Mouse (Mus musculus): Measurements from ENCODE around the gene Pard6b. TPM values are rescaled to one million over a fixed set of nuclear protein-coding genes. Genes with fewer than 3 reads are reported as not detected.
A peak's percentile ranks its signal among the peaks of the same experiment; 100 is the strongest.
"Not testable (repeated sequence)": the region's sequence is repeated elsewhere in the genome, so short reads cannot be mapped to it uniquely, and the experiment has no call there.

Pard6b gene
- polyA plus RNA-seq, 1 experiment from 2014 or later, result 8.0 TPM

DNA sequence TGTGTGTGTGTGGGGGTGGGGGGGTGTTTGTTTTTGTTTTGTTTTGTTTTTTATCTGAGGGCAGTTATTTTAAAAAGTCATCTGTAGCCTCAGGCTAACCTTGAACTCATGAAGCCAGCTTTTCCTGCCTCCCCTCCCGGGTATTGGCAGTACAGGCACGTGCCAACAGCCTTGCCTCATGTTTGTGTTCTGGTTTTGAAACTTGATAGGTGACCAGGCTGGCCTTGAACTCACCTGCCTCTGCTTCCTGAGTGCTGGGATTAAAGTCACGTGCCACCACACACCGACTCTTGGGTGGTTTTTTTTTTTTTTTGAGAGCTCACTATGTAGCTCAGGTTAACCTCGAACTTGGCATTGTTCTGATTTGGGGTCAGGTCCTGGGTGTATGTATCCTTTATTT, 21.0 kb downstream of the Pard6b start:
- Histone ChIP-seq H3K36me3 (ENCODE audit: control insufficient read depth, insufficient read depth, low read length) (peaks cover 8% of the 10 kb centered on the region), H3K9me3 (ENCODE audit: control insufficient read depth, low read length) (no peaks in the 10 kb centered on the region), H3K27me3 (ENCODE audit: control insufficient read depth, insufficient read depth, low read length) (no peaks in the 10 kb centered on the region), H3K4me2 (no peak overlapping the region), H3K4me3 (ENCODE audit: low read depth, low read length) (no peak overlapping the region), H3K9ac (ENCODE audit: low read length) (no peak overlapping the region), H3K4me1 (ENCODE audit: control insufficient read depth, insufficient read depth, low read length) (no peaks in the 10 kb centered on the region), H3K27ac (ENCODE audit: low read depth, low read length) (no peak overlapping the region)
- 95% methylated on average over 5 of the region's 5 CpGs for WGBS
- DNase-seq (ENCODE audit: low spot score, missing footprints) (no peak), ATAC-seq (ENCODE audit: low FRiP score) (no peak)

DNA sequence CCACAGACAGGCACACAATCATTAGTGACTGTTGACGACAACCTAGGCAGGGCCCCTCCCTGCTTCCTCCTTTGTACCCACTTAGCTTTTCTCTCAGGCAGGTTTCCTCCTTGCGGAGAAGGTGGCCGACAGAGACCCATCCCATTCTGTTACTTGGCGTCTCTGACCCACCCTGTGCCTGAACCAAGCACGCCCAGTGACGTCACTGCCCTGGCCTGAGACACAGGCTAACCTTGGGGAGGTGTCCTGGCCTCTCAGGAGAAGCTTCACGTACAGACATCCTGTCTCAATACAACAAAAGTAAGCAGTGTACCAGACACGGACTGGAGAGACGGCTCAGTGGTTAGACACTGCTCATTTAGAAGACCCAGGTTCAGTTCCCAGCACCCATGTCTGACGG, 22.5 kb downstream of the Pard6b start:
- Histone ChIP-seq H3K9me3 (ENCODE audit: control insufficient read depth, low read length) (no peaks in the 10 kb centered on the region), H3K27me3 (ENCODE audit: control insufficient read depth, insufficient read depth, low read length) (no peaks in the 10 kb centered on the region), H3K36me3 (ENCODE audit: control insufficient read depth, insufficient read depth, low read length) (peaks cover 8% of the 10 kb centered on the region), H3K4me1 (ENCODE audit: control insufficient read depth, insufficient read depth, low read length) (no peaks in the 10 kb centered on the region), H3K4me3 (ENCODE audit: low read depth, low read length) (no peak overlapping the region), H3K27ac (ENCODE audit: low read depth, low read length) (no peak overlapping the region), H3K4me2 (no peak overlapping the region), H3K9ac (ENCODE audit: low read length) (no peak overlapping the region)
- DNase-seq (ENCODE audit: low spot score, missing footprints), result no peak
- WGBS, result 93% methylated on average over 10 of the region's 10 CpGs
- ATAC-seq (ENCODE audit: low FRiP score), result no peak

DNA sequence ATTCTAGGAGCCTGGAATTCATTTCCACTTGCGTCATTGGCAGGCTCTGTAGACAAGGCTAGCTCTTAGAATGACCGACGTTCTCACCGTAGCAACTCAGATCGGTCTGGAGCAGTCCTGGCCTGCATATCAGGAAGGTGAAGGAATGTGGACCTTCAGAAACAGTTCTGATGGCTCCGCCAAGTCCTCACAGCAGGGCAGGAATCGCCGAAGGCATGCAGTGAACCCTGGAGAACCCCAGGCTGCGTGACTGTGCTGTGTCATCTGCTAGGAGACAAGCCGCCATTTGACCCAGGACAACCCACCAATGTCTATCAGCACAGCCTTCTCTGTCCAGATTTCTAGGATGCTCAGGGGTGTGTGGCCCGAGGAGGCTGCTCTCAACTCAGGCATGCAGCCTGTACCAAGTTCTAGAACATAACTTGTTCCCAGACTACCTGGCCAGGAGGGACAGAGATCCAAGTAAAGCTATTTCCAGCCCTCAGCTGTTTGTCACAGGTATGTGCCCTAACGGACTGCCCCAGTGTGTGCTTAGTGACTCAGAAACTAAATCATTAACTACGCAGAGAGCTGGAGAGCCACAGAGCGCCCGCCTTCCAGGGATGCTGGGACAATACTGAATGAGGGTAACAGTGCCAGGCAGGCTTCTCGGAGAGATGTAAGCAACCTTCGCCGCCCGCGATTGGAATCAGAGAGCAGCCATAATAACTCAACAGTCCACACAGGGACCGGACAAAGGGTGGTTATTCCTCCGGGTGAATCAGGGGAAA, 23.8 kb downstream of the Pard6b start:
- H3K36me3 ChIP-seq (ENCODE audit: control insufficient read depth, insufficient read depth, low read length), result no peaks in the 10 kb centered on the region
- no peaks in the 10 kb centered on the region for H3K9me3 ChIP-seq (ENCODE audit: control insufficient read depth, low read length)
- no peaks in the 10 kb centered on the region for H3K4me1 ChIP-seq (ENCODE audit: control insufficient read depth, insufficient read depth, low read length)
- 84% methylated on average over 22 of the region's 22 CpGs for WGBS
- ATAC-seq (ENCODE audit: low FRiP score), result no peak
- no peak overlapping the region for H3K27ac ChIP-seq (ENCODE audit: low read depth, low read length)
- H3K4me3 ChIP-seq (ENCODE audit: low read depth, low read length), result no peak overlapping the region
- DNase-seq (ENCODE audit: low spot score, missing footprints), result no peak
- H3K27me3 ChIP-seq (ENCODE audit: control insufficient read depth, insufficient read depth, low read length), result no peaks in the 10 kb centered on the region
- no peak overlapping the region for H3K9ac ChIP-seq (ENCODE audit: low read length)
- no peak overlapping the region for H3K4me2 ChIP-seq

DNA sequence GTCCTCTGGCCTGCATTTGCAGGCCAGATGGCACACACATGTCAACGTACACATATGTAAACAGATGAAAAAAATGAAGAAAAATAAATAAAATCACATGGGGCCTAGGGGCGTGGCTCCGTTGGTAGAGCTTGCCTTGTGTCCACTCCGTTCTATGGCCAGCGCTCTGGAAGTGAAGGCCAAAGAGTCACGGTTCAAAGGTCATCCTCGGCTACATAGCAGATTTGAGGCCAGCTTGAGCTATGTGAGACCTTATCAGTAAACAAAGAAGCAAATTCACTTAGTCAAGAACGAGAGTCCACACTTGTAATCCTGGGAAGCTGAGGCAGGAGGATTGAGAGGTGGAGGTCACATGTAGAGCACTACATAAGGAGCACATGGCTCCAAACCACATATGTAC, 24.5 kb downstream of the Pard6b start:
- WGBS, result 80% methylated on average over 8 of the region's 8 CpGs
- no peak overlapping the region for H3K27ac ChIP-seq (ENCODE audit: low read depth, low read length)
- no peaks in the 10 kb centered on the region for H3K36me3 ChIP-seq (ENCODE audit: control insufficient read depth, insufficient read depth, low read length)
- ATAC-seq (ENCODE audit: low FRiP score) (no peak), DNase-seq (ENCODE audit: low spot score, missing footprints) (no peak)
- no peaks in the 10 kb centered on the region for H3K27me3 ChIP-seq (ENCODE audit: control insufficient read depth, insufficient read depth, low read length)
- no peak overlapping the region for H3K4me2 ChIP-seq
- H3K4me1 ChIP-seq (ENCODE audit: control insufficient read depth, insufficient read depth, low read length), result no peaks in the 10 kb centered on the region
- H3K9ac ChIP-seq (ENCODE audit: low read length), result no peak overlapping the region
- H3K4me3 ChIP-seq (ENCODE audit: low read depth, low read length), result no peak overlapping the region
- H3K9me3 ChIP-seq (ENCODE audit: control insufficient read depth, low read length), result no peaks in the 10 kb centered on the region

DNA sequence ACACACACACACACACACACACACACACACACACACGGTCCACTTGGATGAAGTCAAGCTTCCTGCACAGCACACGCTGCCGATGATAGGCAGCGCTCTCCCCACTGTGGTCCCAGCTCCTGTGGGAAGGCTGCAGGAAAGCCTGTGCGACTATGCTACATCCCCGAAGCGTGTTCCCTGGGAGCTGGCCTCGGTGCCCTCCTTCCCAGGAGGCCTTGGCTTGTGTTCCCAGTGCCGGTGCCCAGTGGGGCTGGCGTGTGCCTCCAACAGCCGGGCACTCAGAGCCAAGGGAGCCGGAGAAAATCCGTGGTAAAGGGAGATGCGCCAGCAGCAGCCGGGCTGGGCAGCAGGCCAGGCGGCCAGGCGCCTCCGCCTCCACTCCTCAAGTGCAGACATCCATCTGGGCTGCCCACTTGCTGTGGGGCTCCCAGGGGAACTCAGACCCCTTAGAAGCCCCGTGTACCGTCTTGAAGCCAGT, 25.9 kb downstream of the Pard6b start:
- H3K9ac ChIP-seq (ENCODE audit: low read length), result no peak overlapping the region
- no peak for DNase-seq (ENCODE audit: low spot score, missing footprints)

DNA sequence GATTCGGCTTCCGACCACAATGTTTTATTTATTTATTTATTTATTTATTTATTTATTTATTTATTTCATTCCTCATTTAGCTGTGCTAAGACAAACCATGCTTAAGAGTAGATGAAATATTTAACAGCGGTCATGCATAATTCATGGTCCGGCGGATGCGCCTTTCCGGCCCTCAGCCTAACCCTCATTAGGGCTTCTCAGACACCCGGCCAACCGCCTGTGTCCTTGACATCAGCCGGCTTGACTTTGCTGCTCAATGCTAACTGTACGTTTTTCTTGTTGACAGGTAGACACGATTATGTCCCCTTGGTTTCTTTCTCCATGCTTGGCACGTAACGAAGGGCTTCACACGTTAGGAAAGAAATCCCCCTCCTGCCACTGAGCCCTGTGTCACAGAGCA, 26.6 kb downstream of the Pard6b start:
- H3K4me1 ChIP-seq (ENCODE audit: control insufficient read depth, insufficient read depth, low read length), result no peaks in the 10 kb centered on the region
- no peak; the same call in 1 of the 2 replicates for ATAC-seq (ENCODE audit: low FRiP score)
- H3K27ac ChIP-seq (ENCODE audit: low read depth, low read length), result no peak overlapping the region
- H3K36me3 ChIP-seq (ENCODE audit: control insufficient read depth, insufficient read depth, low read length), result no peaks in the 10 kb centered on the region
- no peak overlapping the region for H3K9ac ChIP-seq (ENCODE audit: low read length)
- H3K9me3 ChIP-seq (ENCODE audit: control insufficient read depth, low read length), result no peaks in the 10 kb centered on the region
- no peaks in the 10 kb centered on the region for H3K27me3 ChIP-seq (ENCODE audit: control insufficient read depth, insufficient read depth, low read length)
- H3K4me2 ChIP-seq, result no peak overlapping the region
- no peak overlapping the region for H3K4me3 ChIP-seq (ENCODE audit: low read depth, low read length)
- WGBS, result 82% methylated on average over 15 of the region's 15 CpGs
- no peak for DNase-seq (ENCODE audit: low spot score, missing footprints)

More for the DNA sequence above, 25.9 kb downstream of the Pard6b start:
- 78% methylated on average over 20 of the region's 20 CpGs for WGBS
- H3K4me2 ChIP-seq, result no peak overlapping the region
- no peaks in the 10 kb centered on the region for H3K9me3 ChIP-seq (ENCODE audit: control insufficient read depth, low read length)
- H3K27me3 ChIP-seq (ENCODE audit: control insufficient read depth, insufficient read depth, low read length), result no peaks in the 10 kb centered on the region
- H3K36me3 ChIP-seq (ENCODE audit: control insufficient read depth, insufficient read depth, low read length), result no peaks in the 10 kb centered on the region
- no peak; the same call in 1 of the 2 replicates for ATAC-seq (ENCODE audit: low FRiP score)
- no peak overlapping the region for H3K27ac ChIP-seq (ENCODE audit: low read depth, low read length)
- H3K4me1 ChIP-seq (ENCODE audit: control insufficient read depth, insufficient read depth, low read length), result no peaks in the 10 kb centered on the region
- H3K4me3 ChIP-seq (ENCODE audit: low read depth, low read length), result no peak overlapping the region

DNA sequence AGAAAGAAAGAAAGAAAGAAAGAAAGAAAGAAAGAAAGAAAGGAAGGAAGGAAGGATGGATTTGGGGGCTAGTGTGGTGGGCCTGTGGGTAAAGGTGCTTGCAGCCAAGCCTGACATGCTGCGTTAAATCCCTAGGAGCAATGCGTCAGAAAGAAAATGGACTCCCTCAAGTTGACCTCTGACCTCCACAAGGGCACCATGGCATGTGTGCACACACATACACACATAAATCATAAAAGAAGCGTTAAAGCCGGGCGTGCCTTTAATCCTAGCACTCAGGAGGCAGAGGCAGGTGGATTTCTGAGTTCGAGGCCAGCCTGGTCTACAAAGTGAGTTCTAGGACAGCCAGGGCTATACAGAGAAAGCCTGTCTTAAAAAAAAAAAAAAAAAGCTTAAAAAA, 27.1 kb downstream of the Pard6b start:
- not testable (repeated sequence) for H3K4me3 ChIP-seq (ENCODE audit: low read depth, low read length); H3K4me2 ChIP-seq; H3K9me3 ChIP-seq (ENCODE audit: control insufficient read depth, low read length); DNase-seq (ENCODE audit: low spot score, missing footprints); H3K9ac ChIP-seq (ENCODE audit: low read length); H3K4me1 ChIP-seq (ENCODE audit: control insufficient read depth, insufficient read depth, low read length); H3K36me3 ChIP-seq (ENCODE audit: control insufficient read depth, insufficient read depth, low read length); H3K27ac ChIP-seq (ENCODE audit: low read depth, low read length); H3K27me3 ChIP-seq (ENCODE audit: control insufficient read depth, insufficient read depth, low read length); ATAC-seq (ENCODE audit: low FRiP score)
- 82% methylated on average over 6 of the region's 6 CpGs for WGBS

DNA sequence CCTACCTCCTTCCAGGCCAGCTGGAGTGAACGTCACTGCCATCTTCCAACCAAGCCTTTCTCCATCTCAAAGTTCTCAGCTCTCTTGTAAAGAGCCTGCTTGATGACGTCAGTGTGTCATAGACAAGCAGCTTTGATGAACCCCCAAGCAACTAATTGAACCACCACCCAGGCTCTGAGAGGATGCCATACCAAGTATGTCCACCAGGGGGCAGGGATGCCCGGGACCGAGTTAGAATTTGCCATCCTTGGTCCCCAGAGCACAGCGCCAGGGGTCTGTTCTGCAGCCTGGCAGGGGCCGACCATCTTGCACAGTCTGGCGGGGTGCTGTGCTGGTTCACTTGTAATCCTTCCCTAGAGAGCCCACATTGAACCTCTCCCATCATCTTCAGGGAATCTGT, 31.1 kb downstream of the Pard6b start:
- no peaks in the 10 kb centered on the region for H3K27me3 ChIP-seq (ENCODE audit: control insufficient read depth, insufficient read depth, low read length)
- no peak overlapping the region for H3K4me3 ChIP-seq (ENCODE audit: low read depth, low read length)
- no peak overlapping the region for H3K4me2 ChIP-seq
- DNase-seq (ENCODE audit: low spot score, missing footprints), result peak; percentile 97
- H3K9me3 ChIP-seq (ENCODE audit: control insufficient read depth, low read length), result no peaks in the 10 kb centered on the region
- peaks cover 7% of the 10 kb centered on the region for H3K4me1 ChIP-seq (ENCODE audit: control insufficient read depth, insufficient read depth, low read length)
- ATAC-seq (ENCODE audit: low FRiP score), result peak; percentile 50
- 7% methylated on average over 7 of the region's 7 CpGs for WGBS
- no peak overlapping the region for H3K9ac ChIP-seq (ENCODE audit: low read length)
- H3K36me3 ChIP-seq (ENCODE audit: control insufficient read depth, insufficient read depth, low read length), result no peaks in the 10 kb centered on the region
- no peak overlapping the region for H3K27ac ChIP-seq (ENCODE audit: low read depth, low read length)

DNA sequence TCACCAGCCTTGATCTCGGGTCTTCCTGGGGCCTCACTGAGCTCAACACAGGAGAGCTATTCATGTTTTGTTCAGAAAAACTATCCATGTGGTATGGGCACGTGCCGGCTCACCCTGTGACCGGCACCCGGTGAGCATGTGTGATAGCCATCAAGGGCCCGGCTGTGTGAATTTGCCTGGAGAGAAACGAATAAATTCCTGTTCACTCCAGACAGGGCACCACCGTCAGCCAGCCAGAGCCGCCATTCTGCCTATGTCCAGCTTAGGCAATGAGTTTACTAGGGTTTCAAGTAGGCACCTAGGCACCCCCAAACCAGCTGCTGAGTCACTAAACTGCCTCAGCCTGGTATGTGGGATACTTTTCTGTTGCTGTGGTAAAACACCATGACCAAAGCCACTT, 32.5 kb downstream of the Pard6b start:
- no peak for ATAC-seq (ENCODE audit: low FRiP score)
- WGBS, result 89% methylated on average over 9 of the region's 9 CpGs
- no peaks in the 10 kb centered on the region for H3K9me3 ChIP-seq (ENCODE audit: control insufficient read depth, low read length)

More for the DNA sequence above, 32.5 kb downstream of the Pard6b start:
- no peaks in the 10 kb centered on the region for H3K36me3 ChIP-seq (ENCODE audit: control insufficient read depth, insufficient read depth, low read length)
- H3K4me1 ChIP-seq (ENCODE audit: control insufficient read depth, insufficient read depth, low read length), result peaks cover 10% of the 10 kb centered on the region
- H3K4me2 ChIP-seq, result no peak overlapping the region
- no peak overlapping the region for H3K9ac ChIP-seq (ENCODE audit: low read length)
- H3K27ac ChIP-seq (ENCODE audit: low read depth, low read length), result no peak overlapping the region
- no peak for DNase-seq (ENCODE audit: low spot score, missing footprints)
- 0 out of 2 replicates have a peak, but pooled peaks cover 2% of the 10 kb centered on the region for H3K27me3 ChIP-seq (ENCODE audit: control insufficient read depth, insufficient read depth, low read length)
- H3K4me3 ChIP-seq (ENCODE audit: low read depth, low read length), result no peak overlapping the region

Data from midbrain, embryonic 11.5 days (tissue).